Mouse (Mus musculus) monocyte, adult 2 months (primary cell): Measurements from ENCODE around the gene Hist2h2aa2.
"Not testable (repeated sequence)": the region's sequence is repeated elsewhere in the genome, so short reads cannot be mapped to it uniquely, and the experiment has no call there.

ENCODE experiments used
- DNase-seq, 2 experiments: peaks; one replicate each; pipeline ENCODE4 v3.0.0; 2022; ENCODE audit warnings: low spot score in 2 of 2, low read depth in 1 of 2

Gene Hist2h2aa2

DNA sequence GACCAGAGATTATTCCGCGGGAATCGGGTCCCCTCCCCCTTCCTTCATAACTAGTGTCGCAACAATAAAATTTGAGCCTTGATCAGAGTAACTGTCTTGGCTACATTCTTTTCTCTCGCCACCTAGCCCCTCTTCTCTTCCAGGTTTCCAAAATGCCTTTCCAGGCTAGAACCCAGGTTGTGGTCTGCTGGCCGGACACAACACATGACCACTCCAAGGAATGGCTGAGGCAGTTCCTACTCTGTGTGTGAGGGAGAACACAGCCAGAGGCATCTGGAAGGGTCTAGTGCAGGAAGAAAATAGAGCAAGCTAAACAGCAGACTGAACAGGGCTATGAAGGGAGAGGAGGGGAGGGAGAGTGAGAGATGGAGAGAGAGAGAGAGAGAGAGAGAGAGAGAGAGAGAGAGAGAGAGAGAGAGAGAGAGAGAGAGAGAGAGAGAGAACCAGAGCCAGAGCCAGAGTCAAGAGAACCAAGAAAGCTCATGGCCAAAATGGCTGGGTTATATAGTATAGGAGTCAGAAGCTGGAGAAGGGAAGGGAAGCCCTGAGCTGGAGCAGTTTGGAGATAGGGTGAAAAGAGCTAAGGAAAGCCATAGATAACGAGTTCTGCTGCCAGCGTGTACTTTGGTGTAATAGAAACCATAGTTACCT is 41.4 kb downstream of the Hist2h2aa2 start:
- DNase-seq = not testable (repeated sequence)

- no peak for DNase-seq
Measured at GRCm38 (mm10) chr3:96198181-96198580, 41.9 kb downstream of the Hist2h2aa2 start.

DNA sequence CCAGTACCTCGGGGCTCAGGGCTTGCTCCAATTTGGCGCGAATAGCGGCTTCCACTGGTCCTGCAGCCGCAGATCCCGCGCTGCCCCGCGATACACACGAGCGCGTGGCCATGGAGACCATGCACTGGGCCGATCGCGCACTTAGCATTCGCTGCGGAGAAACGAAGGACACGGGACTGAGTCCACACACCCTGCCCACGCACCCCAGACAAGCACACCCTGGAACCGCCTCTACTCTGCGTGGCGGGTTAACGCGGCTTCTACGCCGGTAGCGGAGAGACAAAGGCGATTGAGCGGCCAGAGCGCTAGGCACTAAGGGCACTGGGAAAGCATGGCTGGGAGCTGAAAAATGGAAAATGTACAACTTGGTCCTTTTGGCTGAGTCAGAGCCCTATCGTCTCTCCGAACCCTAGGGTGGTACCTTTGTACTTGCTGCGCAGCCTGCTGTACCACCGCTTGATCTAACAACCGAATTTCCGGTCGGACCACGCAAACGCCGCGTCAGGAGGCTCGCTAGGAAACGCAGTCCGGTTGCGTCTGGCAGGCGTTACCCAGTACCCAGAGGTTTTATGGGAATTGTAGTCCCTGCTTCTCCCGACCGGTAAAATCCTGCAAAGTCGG is 42.8 kb downstream of the Hist2h2aa2 start:
- DNase-seq = peak; percentile 39 to 68

GRCm38 (mm10) chr3:96196437-96197128 is 43.5 kb downstream of the Hist2h2aa2 start:
- no peak for DNase-seq

- no peak for DNase-seq
Measured at GRCm38 (mm10) chr3:96195616-96196313, 44.3 kb downstream of the Hist2h2aa2 start.

DNA sequence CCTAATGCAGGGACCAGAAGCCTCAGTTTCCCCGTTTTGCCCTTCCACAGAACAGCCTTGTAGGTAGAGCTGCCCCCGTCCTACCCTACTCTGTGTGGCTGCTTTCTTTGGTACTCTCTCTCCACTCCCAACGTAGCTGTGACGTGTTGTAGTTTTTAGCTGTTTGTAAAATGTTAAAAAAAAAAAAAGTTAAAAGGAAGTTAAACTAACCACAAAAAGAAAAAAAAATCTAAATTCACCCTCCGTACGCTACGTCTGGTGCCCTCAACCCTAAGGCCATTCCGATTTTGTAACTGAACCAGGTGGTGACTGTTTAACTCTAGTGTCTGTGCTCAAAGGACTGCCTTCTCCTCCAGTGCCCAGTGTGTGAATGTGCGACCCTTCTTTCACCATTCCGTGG is 45.1 kb downstream of the Hist2h2aa2 start:
- DNase-seq = no peak

GRCm38 (mm10) chr3:96192977-96193376 is 47.1 kb downstream of the Hist2h2aa2 start:
- DNase-seq = no peak
